Mouse (Mus musculus) thymus, adult 2 months (tissue): ENCODE measurements around the gene Mrtfa.

Experiments used
- CTCF ChIP-seq: fragments of 200-500 bp; IDR thresholded peaks from 2 replicates; pipeline ENCODE4 v1.5.1; 2012; ENCODE audit warnings: mild to moderate bottlenecking, control low read depth, low read length, moderate library complexity, borderline replicate concordance; ENCODE audit not compliant: control insufficient read depth, poor library complexity, insufficient read depth; ENCODE audit errors: extremely low read depth
- POLR2A ChIP-seq: fragments of 200-500 bp; IDR thresholded peaks from 2 replicates; pipeline ENCODE4 v1.6.1; 2012; ENCODE audit warnings: mild to moderate bottlenecking, low read length, control low read depth, moderate library complexity; ENCODE audit not compliant: control insufficient read depth, poor library complexity, insufficient read depth; ENCODE audit errors: extremely low read depth

GRCm38 (mm10) chr15:81192858-81193257, 2.3 kb upstream of the Mrtfa start:
- TF ChIP-seq CTCF, result no peak
- no peak for TF ChIP-seq POLR2A
